Mouse (Mus musculus) effector memory CD4-positive, alpha-beta T cell, adult 7 months (primary cell): ENCODE data around the gene Dnajc13. TPM values are rescaled to one million over a fixed set of nuclear protein-coding genes. Genes with fewer than 3 reads are reported as not detected.

Experiments used
- polyA plus RNA-seq: library from polyadenylated mRNA; unstranded; fragments of 100-300 nt; shearing (Covaris generic); gene quantifications from one replicate; pipeline ENCODE4 v1.2.1, GENCODE M21; 2017

The Dnajc13 gene
- 49.5 TPM for polyA plus RNA-seq

DNA sequence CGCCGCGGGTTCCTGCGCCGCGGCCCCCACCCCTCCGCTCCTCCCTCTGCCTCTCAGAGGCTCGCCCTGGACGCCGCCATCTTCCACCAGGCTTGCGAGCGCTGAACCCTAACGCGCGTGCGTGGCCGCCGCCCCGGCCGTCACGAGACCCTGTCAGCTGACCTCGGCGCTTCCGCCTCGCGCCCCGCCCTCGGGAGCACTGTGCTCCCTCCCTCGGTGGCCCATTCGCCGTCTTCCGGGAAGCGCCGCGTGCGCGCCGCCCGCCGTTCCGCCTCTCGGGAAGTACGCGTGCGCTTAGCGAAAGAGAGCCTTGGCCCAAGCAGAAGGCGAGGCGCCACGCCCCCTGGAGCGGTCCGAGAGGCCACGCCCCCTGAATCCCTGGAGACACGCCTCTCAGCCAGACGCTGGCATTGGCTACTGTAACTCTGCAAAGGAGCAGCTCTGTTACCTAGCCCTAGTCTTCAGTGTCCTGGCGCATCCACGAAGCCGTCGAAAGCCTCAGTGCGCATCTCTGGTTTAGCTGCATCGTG, at the start of gene Dnajc13:
Dnajc13 (minus strand) TSS at position 108 of the 530 bp plus-strand sequence.

DNA sequence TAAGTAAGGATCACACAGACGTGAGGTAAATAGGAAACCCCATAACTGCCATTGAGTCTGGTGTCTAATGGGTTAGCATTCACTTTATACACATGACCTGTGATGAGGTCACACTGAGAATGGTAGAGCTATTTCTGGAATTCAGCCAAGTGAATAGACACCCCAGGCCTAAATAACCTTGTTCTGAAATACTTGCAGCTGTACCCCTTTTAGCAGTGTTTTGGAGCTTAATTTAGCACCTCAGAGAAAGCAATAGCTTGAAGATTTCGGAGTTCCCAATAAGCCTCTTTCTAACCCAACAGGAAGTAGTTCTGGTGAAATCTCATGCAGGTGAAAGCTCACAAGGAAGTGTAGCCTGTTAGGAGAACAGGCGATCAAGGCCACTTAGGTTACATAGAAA, 135.9 kb downstream of the Dnajc13 start, which contains the start of gene Ackr4:
Ackr4 (minus strand) TSS at position 101 of the 400 bp plus-strand sequence.

Other genes with a start within 250 kb of the Dnajc13 start
- not detected for gene Gm28305, start 222.3 kb downstream of the Dnajc13 start, polyA plus RNA-seq
- 27.2 TPM for gene Uba5, start 199.8 kb downstream of the Dnajc13 start, polyA plus RNA-seq
- 6.3 TPM for gene Acad11, start 199.6 kb downstream of the Dnajc13 start, polyA plus RNA-seq
- gene Ackr4, start 136.0 kb downstream of the Dnajc13 start, polyA plus RNA-seq: 0.38 TPM
- gene Acpp, start 74.8 kb upstream of the Dnajc13 start, polyA plus RNA-seq: 28.6 TPM